Mouse (Mus musculus) induced T-regulatory cell, adult 2 months (primary cell): ENCODE measurements around the gene Atxn7.
A peak's percentile ranks its signal among the peaks of the same experiment; 100 is the strongest.
"Not testable (repeated sequence)": the region's sequence is repeated elsewhere in the genome, so short reads cannot be mapped to it uniquely, and the experiment has no call there.

Experiments
- DNase-seq: peaks from one replicate; pipeline ENCODE4 v3.0.0-alpha.2; 2012; ENCODE audit warnings: low read depth

Atxn7 gene

GRCm38 (mm10) chr14:13961401-13962112, at the start of gene Atxn7, which contains the start of gene Thoc7:
Gene Atxn7 (plus strand): TSS chr14:13961440.
Gene Thoc7 (minus strand): TSS chr14:13961852.
- peak; percentile 57 for DNase-seq

- DNase-seq: no peak
Measured at GRCm38 (mm10) chr14:13914387-13915082, 46.7 kb upstream of the Atxn7 start, which contains the start of gene Gm281. Gene Gm281 (minus strand): TSS chr14:13914478.

- no peak for DNase-seq
Measured at GRCm38 (mm10) chr14:13915207-13915606, 46.0 kb upstream of the Atxn7 start.

GRCm38 (mm10) chr14:13917208-13917607, 44.0 kb upstream of the Atxn7 start:
- no peak for DNase-seq

- DNase-seq: peak; percentile 73
Measured at GRCm38 (mm10) chr14:13917630-13918029, 43.6 kb upstream of the Atxn7 start.

- peak; percentile 22 for DNase-seq
Measured at GRCm38 (mm10) chr14:13933290-13934051, 27.8 kb upstream of the Atxn7 start.

GRCm38 (mm10) chr14:13934052-13934371, 27.2 kb upstream of the Atxn7 start:
- DNase-seq: no peak

GRCm38 (mm10) chr14:13944686-13945085, 16.6 kb upstream of the Atxn7 start:
- no peak for DNase-seq

GRCm38 (mm10) chr14:13948345-13948744, 12.9 kb upstream of the Atxn7 start:
- DNase-seq: no peak

- DNase-seq: peak; percentile 57
Measured at GRCm38 (mm10) chr14:13950401-13950800, 10.8 kb upstream of the Atxn7 start.

GRCm38 (mm10) chr14:13952151-13952550, 9.1 kb upstream of the Atxn7 start:
- not testable (repeated sequence) for DNase-seq

GRCm38 (mm10) chr14:13960079-13960478, 1.2 kb upstream of the Atxn7 start:
- DNase-seq: peak; percentile 66

- DNase-seq: peak; percentile 72
Measured at GRCm38 (mm10) chr14:13960482-13961325, 536 bp upstream of the Atxn7 start.

GRCm38 (mm10) chr14:13962476-13962875, 1.2 kb downstream of the Atxn7 start:
- DNase-seq: no peak

- no peak for DNase-seq
Measured at GRCm38 (mm10) chr14:13963527-13963926, 2.3 kb downstream of the Atxn7 start.

GRCm38 (mm10) chr14:13967607-13968006, 6.4 kb downstream of the Atxn7 start:
- DNase-seq: no peak

- DNase-seq: no peak
Measured at GRCm38 (mm10) chr14:13968476-13968875, 7.2 kb downstream of the Atxn7 start.

GRCm38 (mm10) chr14:13970513-13970912, 9.3 kb downstream of the Atxn7 start:
- DNase-seq: no peak

- no peak for DNase-seq
Measured at GRCm38 (mm10) chr14:13971644-13972234, 10.5 kb downstream of the Atxn7 start.

- DNase-seq: no peak
Measured at GRCm38 (mm10) chr14:13977498-13977897, 16.3 kb downstream of the Atxn7 start.

- peak; percentile 31 for DNase-seq
Measured at GRCm38 (mm10) chr14:13981286-13981685, 20.0 kb downstream of the Atxn7 start.
